Mouse (Mus musculus) granulocyte monocyte progenitor cell, adult 5-6 weeks (primary cell): ENCODE data around the gene Smpd3. TPM values are rescaled to one million over a fixed set of nuclear protein-coding genes. Genes with fewer than 3 reads are reported as not detected.
A peak's percentile ranks its signal among the peaks of the same experiment; 100 is the strongest.

ENCODE experiments used
- ATAC-seq: replicated peaks from 2 replicates; pipeline ENCODE4 v1.8.0; 2016; ENCODE audit warnings: mild to moderate bottlenecking, moderate TSS enrichment, inconsistent platforms; ENCODE audit not compliant: poor library complexity, severe bottlenecking
- total RNA-seq, 2 experiments: library from RNA; stranded (forward) in 1 of 2; stranded (reverse) in 1 of 2; fragments of 200-712, 200-1000 nt in 1 of 2; fragments of >200 nt in 1 of 2; fragmentation: Nextera tagmentation in 1 of 2; gene quantifications; 2 replicates each; pipeline ENCODE4 v1.2.3; 2014 to 2017

The Smpd3 gene
- not detected in 2 replicates for total RNA-seq (2014; fragmentation: Nextera tagmentation)
- total RNA-seq (2017) = 0.13 TPM in 1 of 2 replicates, not detected in the other

DNA sequence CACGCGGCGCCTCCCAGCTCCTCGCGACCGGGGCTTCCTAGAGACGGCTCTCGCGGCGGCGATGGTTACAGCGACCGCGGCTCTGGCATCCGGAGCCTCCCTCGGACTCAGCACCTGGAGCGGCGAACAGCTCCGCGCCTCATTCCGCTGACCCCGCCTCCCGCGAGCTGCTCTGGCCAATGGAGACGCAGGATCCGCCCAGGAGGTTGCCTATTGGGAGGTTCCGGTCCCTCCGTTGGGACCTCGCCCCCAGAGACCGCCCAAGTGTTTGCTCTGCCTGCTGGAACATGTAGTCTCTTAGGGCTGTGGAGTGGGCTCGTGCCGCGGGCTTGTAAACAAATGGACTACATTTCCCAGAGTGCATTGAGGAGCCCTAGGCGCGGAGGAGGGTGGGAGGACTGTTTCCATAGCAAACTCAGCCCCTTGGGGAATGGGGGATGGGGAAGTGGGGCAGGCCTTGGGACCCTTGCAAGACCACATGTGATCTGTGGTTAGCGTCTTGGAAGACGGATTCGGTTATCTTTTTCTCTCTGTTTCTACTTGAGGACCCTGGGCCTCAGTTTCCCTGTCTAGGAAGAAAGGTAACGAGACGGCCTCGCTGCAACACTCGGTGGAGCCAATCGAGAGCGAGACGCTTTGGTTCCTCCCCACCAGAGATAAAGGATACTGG is at the start of gene Smpd3:
TSS of gene Smpd3 (minus strand) at position 137 of the 670 bp plus-strand sequence.
- ATAC-seq = peak; percentile 94

DNA sequence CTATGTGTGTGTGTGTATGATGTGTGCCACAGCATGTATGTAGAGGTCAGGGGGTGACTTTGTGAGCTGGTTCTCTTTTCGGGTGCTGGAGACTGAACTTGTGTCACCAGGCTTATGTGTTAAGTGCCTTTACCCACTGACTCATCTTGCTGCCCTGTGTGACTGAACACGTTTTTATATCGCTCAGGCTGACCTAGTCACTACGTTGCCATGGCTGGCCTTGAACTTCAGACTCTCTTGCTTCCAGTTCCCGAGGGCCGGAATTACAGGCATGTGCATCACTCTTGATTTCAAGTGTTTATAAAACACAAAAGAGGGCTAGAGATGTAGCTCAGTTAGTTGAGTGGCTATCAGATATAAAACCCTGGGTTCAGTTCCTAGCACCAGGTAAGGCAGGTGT is 43.2 kb upstream of the Smpd3 start:
- ATAC-seq = no peak

DNA sequence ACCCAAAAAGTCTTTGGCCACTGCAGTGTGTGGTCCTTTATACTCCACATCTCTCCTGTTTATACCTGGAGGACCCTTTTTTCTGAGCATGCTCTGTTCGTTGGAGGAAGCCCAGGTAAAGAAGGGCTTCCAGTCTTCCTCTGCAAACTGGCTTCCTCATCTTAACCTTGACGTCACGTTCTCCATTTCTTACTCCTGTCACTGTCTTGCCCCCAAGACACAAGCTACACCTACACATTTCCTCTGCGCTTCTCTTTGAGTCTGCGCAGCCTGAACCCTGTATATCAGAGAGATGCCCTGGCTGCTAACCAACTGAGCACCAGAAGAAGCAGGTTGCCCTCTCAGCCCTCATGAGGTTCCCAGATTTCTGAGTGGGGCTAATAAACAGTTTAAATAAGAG is 41.6 kb upstream of the Smpd3 start:
- ATAC-seq = no peak

DNA sequence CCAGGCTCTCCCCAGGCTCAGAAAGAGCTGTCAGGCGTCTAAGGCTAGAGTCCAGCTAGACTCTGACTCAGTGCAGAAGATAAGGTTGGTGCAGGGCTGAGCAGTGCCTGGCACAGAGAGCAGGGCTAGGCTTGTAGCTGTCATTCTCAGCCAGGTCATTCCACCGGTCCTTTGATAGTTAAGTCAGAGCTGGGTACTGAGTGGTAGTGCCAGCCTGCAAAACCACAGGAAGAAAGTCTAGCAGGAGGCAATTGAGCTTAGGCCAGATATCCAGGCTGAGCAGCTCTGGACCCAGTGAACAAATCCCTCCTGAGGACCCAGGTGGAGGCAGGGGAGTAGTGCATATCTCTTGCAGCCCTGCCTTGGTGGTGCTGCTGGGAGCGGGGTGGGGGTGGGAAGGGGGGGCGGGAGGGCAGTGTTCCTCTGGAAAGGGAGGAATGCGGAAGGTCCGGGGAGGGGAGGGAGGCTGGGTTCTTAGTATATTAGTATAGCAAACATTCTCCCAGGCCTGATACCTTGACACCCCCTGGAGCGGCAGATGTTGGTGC is 40.8 kb upstream of the Smpd3 start:
- no peak for ATAC-seq

DNA sequence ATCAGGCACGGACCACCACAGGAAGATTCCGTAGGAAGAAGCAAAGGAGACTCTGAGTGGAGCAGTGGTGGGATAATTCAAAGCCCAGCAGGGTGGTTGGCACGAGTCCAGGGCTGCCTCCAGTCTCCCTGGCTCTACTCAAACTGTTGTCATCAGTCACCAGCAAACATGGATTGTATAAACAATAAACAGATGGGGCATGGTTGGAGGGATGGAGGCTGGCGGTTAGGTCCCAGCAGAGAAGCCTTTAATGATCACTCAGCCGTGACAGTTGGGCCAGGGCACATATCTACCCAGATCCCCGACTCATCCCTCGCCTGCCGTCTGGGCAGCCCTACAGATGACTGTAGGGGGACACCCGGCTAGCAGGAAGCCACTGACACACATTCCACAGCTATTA is 39.1 kb upstream of the Smpd3 start:
- no peak for ATAC-seq

- no peak for ATAC-seq
These were observed 38.2 kb upstream of the Smpd3 start for GRCm38 (mm10) chr8:106375957-106376356.

DNA sequence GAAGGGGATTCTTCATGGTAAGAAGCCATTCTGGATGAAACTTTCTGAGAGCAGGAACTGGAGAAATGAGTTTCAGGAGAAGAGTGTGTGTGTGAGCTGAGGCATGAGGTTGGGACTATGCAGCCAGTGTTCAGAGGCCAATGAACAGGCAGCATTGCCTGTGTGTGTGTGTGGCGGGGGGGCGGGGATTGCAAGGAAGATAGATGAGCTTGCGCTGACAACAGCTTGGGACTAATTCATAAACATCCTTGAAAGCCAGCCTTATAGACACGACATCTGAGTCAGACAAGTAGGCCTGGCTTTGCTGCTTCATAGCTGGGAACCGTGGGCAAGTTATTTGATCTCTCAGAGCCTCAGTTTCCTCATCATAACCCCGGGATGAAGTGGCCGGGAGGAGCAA is 31.3 kb upstream of the Smpd3 start:
- no peak for ATAC-seq

DNA sequence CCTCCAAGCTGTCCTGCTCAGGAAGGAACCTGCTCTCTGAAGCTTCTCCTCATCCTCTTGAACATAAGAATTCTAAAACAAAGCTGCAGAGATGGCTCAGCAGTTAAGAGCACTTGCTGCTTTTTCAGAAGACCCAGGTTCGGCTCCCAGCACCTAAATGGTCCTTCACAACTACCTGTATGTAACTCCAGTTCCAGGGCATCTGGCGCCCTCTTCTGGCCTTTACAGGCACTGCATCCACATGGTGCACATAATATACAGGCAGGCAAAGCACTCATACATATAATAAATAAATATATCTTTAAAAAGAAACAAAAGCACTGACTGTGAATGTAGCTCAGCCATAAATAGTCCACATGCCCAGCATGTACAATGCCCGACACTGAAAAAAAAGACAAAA is 30.7 kb upstream of the Smpd3 start:
- no peak for ATAC-seq

DNA sequence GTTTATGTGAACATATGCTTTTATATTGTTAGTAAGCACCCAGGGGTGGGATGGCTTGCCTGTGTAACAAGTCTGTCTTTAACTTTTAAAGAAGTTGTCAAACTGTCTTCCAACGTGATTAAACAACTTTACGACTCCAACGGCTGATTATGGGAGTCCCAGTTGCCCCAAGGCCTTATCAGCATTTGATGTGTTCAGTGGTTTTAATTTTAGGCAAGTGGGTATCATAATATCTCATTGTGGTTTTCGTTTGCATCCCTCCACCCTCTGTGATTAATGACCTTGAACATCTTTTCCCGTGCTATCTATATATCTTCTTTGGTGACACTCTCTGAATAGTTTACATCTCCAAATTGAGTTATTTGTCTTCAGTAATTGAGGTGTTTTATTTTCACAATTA is 27.0 kb upstream of the Smpd3 start:
- no peak for ATAC-seq

DNA sequence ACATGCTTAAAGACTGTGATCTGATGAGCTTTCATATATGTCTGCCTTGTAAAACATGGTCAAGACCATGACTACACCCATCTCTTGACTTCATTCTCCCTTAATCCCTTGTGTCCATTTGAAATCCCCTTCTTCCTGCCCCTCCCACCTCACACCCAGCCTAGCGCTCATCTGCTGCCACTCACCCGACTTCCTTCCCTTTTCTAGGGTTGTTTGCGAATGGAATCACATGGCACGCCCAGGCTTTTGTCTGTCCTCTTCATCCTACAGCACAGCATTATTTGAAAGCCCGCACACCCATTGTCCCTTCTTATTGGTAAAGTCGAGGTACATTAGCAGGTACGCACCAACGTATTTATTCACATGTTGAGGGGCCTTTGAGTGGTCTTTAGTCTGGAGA is 26.5 kb upstream of the Smpd3 start:
- peak; percentile 27; the same call in 1 of the 2 replicates for ATAC-seq

- no peak for ATAC-seq
These were observed 25.5 kb upstream of the Smpd3 start for GRCm38 (mm10) chr8:106363321-106363720.

DNA sequence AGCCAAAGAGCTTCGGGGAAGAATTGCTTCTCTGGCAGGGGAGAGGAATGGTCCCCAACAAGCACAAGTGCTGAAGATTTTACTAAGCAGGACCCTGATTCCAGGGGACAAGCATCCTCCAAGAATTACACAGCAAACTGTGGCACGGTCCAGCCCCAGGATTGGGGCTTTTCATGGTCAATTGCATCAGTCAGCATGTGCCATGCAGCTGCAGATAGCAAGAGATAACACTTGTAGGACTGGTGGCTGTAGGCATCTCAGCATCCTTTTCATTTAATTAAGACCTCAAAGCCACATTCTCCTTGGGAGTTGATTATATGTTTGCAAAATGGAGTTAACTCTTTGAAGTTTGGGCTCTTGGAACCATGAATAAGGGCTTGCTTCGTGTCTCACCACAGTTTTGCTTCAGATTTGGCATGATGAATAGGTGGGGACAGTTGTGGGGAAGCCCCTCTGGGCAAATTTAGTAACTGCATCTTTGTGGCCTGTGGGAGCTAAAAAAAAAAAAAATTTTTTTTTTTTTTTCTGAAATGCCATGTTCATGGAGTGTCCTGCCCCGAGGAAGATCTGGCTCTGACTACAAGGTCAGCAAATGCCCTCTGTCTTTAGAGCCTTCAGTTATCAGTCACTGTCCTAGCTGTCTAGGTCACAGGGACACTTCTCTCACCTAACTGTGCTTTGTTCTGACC is 22.0 kb upstream of the Smpd3 start:
- no peak for ATAC-seq

DNA sequence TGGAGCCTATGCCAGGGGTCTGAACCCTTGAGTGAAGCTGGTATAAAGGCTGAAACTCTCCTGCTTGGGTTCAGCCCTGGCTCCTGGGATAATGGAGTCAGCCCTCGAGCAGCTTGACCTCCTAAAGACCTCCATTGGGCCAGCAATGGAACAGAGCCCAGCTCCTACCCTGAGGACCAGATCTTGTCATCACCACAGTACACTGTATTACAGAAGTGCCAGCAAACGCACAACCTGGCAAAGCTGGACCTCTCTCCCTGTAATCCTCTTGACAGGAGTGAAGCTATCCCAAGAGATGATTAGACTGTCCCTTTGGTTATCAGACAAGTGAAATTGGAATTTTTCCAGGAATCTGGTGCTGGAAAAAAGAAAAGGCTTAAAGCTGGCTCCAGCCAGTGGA is 13.3 kb upstream of the Smpd3 start:
- ATAC-seq = no peak

GRCm38 (mm10) chr8:106349398-106349797 is 11.6 kb upstream of the Smpd3 start:
- no peak for ATAC-seq

GRCm38 (mm10) chr8:106346123-106346522 is 8.3 kb upstream of the Smpd3 start:
- ATAC-seq = no peak

DNA sequence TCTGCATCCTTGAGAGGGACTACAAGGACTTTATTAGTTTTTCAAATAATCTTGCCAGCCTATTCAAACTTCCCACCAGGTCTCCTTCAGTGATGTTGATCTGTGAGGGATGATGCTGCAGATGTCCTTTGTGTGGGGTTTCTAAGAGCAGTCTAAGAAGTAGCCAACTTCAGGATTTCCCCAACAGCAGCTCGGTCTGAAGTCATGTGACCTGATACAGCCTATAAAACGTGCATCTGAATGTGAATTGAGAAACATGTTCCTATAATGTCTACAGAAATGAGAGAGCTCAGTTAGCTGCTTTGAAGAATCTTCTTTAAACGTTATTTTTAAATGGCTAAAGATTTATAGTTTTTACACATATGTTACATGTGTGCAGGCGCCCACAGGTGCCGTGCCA is 5.7 kb upstream of the Smpd3 start:
- ATAC-seq = no peak

- no peak; the same call in 1 of the 2 replicates for ATAC-seq
These were observed 5.0 kb upstream of the Smpd3 start for GRCm38 (mm10) chr8:106342828-106343227.

GRCm38 (mm10) chr8:106338741-106339209 is 987 bp upstream of the Smpd3 start:
- ATAC-seq = peak; percentile 59

DNA sequence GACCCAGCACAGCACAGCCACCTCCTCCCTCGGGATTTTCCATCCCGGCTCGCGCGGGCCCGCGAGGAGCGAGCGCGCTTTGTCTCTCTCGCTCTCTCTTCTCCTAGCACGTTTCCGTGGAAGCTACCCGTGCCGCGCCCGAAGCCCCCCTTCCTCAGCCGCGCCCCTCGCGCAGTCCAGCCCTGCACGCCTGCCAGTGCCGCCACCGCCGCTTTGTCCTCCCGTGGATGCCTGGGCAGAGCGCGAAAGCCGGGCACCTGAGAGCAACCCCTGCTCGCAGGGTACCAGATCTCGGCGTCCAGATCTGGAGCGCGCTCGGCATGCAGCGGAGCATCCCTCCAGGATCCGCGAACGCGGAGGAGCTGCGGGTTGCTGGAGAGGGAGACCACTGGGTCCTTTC is 1.2 kb downstream of the Smpd3 start:
- ATAC-seq = no peak

GRCm38 (mm10) chr8:106336031-106336430 is 1.8 kb downstream of the Smpd3 start:
- no peak for ATAC-seq

DNA sequence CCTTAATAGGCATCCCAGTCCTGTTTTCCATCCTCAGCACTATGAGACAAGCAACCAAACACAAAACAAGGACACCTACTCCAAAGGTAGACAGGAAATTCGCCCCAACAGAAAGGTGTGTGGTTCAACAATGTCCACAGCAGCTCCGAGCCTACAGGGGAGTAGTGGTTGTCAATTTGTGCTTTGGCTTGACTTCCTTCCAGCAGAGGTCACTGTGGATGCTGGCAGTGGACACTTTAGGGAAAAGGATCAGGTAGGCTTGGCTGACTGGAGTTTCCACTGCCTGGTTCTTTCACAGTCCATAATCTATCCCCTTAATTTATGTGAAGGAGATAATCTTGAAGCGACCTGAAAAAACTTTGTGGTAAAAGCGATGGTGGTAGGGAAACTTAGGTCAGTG is 2.6 kb downstream of the Smpd3 start:
- no peak for ATAC-seq

DNA sequence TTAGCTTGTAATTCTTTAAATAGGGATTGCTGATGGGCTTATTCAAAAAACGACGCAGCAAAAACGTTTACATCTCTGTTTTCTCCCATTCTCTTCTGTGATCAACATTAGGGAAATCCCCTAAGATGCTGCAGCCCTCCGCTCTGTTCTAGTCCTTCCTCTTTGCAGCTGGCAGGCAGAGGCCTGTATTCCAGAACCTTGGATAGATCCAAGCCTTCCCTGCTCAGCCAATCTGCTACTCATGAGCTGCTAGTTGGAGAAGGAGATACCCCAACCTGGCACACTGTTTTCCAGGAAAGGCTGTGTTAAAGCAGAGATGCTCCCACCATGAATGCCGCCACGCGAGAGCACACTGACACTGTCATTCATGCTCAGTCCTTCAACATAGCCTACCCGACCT is 4.4 kb downstream of the Smpd3 start:
- ATAC-seq = no peak
